Mouse (Mus musculus) layer of hippocampus, adult 18-20 months (tissue): ENCODE measurements at regions not wholly inside any gene's neighbourhood (a gene's known extent, or its start where the extent isn't known, plus 50 kb on each side); places are given as distances from the start of the nearest gene placed in this dataset.

ENCODE experiments used
- DNase-seq, 2 experiments: peaks; one replicate each; pipeline ENCODE4 v3.0.0; 2022; ENCODE audit warnings: low spot score in 2 of 2

- DNase-seq: no peak
Observed at GRCm38 (mm10) chr3:70201334-70201943, 194.0 kb downstream of the Otol1 start.

- no peak for DNase-seq
Observed at GRCm38 (mm10) chr3:70215195-70215594, 207.8 kb downstream of the Otol1 start.

DNA sequence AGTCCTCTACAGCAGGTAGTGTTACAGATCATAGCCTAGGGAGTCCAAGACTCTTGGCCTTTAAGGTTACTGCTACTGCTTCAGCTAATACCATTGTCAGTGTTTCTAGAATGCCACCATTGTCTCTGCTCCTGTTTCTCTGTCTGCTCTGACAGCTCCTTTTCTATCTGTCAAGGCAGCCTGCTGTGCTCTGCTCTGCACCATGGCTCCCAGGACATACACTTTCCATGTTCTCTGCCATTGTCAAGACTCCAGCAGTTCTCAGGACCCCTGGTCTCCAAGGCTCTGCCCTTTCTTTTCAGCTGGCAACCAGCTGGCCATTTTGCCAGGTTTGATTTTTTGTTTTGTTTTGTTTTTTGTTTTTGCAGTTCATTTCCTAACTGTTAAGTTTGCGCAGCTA, 208.7 kb downstream of the Otol1 start:
- no peak for DNase-seq

DNA sequence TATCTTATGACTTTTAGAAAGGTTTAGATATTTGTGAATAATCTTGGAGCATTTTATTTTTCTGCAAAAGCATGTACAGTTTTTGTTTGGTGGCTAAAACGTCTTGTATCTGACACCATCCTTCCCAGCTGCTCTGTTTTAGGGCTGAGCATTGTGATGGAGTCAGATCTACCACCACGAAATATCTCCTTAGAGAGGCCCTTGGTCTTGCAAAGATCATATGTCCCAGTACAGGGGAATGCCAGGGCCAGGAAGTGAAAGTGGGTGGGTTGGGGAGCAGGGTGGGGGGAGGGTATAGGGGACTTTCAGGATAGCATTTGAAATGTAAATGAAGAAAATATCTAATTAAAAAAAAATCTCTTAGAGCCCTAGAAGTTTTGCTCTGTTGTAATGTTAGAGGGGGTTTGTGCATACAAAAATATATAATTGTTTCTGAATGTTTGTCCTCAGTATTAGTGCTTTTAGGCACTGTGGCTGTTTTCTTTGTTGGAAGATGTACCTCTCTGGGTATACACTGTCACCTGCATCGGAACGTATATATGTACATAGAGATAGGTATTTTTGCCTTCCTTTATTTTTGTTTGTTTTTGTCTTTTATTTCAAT, 211.4 kb downstream of the Otol1 start:
- DNase-seq: no peak

GRCm38 (mm10) chr3:70223443-70224065, 216.1 kb downstream of the Otol1 start:
- DNase-seq: peak; percentile 6 to 30

GRCm38 (mm10) chr3:70224846-70225245, 217.4 kb downstream of the Otol1 start:
- no peak for DNase-seq

DNA sequence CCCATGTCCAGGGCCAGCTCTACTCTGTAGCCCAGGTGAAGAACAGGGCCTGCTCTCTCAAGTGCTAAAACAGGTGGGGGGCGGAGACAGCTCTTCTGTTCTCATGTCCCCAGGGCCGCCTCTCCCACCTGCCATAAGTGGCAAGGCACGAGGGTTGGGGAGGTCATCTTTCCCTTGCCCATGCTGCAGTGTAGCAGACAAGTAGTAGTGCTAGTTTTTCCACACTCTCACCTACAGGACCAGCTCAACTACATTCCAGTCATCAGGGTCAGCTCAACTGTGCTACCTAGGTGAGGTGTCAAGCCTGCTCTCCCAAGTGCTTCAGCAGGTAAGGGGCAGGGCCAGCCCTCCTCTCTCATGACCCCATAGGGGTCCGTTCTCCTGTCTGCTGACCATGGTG, 219.8 kb downstream of the Otol1 start:
- DNase-seq: no peak

DNA sequence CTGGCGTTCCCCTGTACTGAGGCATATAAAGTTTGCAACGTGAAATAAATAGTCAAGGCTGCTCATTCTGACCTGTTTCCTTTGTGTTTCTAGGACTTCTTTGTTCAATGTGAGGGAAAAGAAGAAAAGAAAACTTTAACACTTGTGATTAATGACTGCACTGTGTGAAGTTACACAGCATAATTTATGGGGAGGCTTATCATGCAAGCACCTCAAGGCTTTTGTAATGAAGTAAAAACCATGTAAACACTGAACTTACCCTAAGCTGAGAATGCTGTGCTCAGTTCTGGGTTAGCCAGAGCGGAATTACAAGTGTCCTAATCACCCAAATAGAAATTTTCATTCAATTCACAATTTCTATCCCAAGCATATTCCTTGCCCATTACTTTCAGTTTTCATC, 241.2 kb downstream of the Otol1 start:
- DNase-seq: no peak

DNA sequence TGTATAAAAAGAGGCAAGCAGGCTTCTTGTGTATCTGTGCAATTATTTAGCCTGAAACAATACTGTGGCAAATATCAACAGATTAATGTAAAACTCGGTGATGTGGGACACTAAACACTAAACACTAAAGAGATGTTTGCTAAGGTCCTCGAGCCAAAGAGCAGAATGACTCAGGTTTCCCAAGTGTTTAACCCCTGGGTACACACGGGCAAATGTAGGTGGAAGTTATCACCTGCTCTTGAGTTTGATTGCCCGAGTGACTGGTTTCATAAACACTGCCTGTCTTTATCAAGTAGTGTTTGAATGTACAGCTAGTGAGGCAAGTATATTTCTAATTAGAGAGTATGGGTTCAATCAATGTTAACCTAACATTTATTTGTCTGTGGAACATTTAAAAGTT, 242.5 kb downstream of the Otol1 start:
- no peak for DNase-seq

GRCm38 (mm10) chr3:70250733-70251132, 243.3 kb downstream of the Otol1 start:
- peak in 1 of 2 experiments; percentile 8 for DNase-seq

GRCm38 (mm10) chr3:70263318-70263717, 255.9 kb downstream of the Otol1 start:
- no peak for DNase-seq

DNA sequence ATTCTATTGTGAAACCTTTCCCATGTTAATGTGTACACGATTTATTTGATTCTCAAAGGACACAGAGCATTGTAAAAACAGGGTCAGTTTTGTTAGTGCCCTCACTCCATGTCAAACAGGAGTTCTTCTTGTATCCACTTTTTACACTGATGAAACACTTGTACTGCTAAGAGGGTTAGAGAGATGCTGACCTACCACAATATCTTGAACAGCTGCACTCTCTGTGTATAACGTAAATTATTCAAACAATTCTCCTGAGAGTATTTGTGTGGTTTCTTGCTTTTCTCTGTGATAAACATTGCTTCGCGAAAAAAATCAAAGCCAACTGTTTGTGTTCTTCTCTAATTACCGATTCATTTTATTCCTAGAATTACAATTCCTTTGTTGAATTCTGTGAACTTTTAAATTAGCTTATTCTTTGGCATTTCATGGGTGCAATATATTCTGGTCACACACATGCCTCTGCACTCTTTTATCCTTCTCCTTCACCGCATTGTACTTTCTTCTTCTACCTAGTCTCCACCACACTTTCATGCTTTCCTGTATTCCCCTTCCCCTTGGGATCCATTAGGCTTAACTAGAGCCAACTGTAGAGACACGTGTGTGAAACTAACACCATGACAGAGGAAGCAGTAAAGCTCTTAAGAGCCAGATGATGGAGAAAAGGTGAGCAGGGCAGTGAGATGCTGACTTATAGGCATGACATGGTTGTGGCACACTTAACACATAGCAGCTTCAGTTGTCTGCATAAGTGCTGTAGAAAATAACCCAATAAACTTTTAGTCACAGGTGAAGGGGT, 281.4 kb downstream of the Otol1 start:
- DNase-seq: no peak

- DNase-seq: peak; percentile 34 to 72
Observed at GRCm38 (mm10) chr3:70307556-70307955, 300.1 kb downstream of the Otol1 start.

GRCm38 (mm10) chr3:70308061-70308461, 300.6 kb downstream of the Otol1 start:
- no peak for DNase-seq

DNA sequence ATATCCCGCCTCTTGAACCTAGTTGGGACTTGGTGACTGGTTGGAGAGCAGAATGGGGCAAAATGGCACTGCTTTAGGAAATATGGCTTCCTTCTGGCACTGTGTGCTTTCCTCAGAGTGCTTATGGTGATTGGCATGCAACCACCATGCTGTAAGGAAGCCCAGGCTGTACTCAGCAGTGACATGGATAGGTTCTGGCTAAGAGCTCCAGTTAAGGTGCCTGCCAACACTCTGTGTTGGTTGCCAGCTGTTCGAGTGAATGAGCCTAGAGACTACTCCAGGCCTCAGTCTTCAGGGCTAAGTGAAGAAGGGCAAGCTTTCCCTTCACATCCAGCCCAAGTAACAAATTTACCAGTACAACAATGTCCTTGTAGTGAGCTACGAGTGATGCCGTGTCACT, 301.9 kb downstream of the Otol1 start:
- DNase-seq: no peak

- DNase-seq: peak; percentile 13 to 60
Observed at GRCm38 (mm10) chr3:70311055-70311454, 303.6 kb downstream of the Otol1 start.

DNA sequence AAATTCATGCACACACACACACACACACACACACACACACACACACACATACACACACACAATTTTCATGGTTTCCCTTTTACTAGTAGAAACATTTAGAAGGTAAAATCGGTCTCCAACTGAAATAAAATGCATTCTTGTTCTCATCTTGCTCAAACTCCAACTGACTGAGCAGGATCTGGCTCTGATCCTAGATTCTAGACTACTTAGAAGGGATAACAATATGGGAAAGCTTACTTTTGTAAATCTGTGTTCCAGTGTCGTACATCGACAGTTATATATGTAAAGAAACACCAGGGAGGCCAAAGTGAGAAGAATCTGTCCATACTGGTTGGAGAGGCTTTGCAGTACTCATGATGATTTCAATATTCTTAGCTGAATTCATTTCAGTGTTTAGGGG, 304.6 kb downstream of the Otol1 start:
- DNase-seq: no peak

DNA sequence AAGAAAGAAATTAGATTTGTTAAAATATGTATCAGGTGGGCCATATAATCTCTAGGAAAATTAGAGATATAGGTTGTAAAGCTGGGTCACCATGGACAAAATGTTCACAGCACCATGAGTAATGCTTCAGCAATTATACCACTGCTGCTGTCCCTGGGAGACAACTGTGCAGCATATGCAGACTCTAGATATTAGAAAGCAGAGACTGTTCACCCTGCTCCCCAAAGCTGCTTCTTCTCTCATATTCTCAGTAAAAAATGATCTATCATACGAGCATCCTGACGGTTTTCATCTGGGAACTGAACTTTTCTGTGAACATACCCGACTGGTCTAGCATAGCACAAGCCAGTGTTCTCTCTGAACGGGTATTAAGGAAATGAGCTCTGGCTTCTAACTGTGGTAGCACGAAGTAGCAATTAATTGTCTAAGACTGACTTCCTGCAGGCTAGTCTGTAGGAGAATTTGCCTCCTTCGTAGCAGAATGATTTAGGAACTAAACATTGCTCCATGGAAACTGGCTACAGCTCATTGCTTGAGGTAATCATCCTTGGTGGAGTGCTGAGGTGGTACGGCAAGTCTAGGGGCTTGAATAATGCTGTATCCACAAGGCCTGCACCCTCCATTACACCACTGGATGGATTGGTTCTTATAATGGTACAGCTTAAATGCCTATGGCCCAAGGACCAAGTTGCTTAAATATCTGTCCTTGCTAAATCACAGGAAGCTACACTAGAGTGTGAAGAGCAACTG, 305.9 kb downstream of the Otol1 start:
- peak in 1 of 2 experiments; percentile 13 for DNase-seq

DNA sequence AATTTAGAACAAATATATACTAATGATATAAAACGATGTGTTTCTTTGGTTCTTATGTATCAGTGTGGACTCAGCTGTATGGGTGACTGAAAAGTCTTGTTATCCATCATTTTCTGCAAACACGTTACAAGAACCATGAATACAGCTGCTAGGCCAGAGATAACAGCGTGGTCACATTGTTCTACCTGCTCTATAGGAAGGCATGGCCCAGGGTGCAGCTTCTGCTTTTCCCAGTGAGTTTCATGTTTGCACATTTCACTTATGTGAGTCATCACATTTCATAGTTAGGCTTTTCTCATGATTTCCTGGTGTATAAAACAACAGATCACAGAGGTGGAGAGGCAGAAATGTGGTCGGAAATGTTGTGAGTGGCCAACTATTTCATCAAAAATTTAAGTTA, 306.8 kb downstream of the Otol1 start:
- no peak for DNase-seq

DNA sequence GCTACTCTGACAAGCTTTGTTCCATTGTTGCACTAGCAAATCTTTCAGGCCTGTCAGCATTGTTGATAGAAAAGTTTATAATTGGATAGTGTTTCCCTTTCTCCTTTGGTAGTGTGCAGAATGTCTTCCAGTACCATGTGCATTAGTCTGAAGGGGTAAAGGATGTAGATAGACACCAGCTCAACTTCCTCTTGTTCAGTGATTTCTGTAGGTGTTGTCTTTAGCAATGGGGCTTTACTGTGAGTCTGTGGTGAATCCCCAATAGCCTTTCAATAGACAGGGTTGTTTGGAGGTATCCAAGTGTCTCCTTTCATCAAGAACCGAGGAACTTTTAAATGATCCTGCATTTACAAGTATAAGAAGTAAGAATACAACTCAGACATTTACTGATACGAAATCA, 311.0 kb downstream of the Otol1 start:
- DNase-seq: no peak

- DNase-seq: no peak
Observed at GRCm38 (mm10) chr3:70319139-70319538, 311.7 kb downstream of the Otol1 start.
